Comparison of ENCODE assay signal across 11 mouse cellular contexts in the genomic region with DNA sequence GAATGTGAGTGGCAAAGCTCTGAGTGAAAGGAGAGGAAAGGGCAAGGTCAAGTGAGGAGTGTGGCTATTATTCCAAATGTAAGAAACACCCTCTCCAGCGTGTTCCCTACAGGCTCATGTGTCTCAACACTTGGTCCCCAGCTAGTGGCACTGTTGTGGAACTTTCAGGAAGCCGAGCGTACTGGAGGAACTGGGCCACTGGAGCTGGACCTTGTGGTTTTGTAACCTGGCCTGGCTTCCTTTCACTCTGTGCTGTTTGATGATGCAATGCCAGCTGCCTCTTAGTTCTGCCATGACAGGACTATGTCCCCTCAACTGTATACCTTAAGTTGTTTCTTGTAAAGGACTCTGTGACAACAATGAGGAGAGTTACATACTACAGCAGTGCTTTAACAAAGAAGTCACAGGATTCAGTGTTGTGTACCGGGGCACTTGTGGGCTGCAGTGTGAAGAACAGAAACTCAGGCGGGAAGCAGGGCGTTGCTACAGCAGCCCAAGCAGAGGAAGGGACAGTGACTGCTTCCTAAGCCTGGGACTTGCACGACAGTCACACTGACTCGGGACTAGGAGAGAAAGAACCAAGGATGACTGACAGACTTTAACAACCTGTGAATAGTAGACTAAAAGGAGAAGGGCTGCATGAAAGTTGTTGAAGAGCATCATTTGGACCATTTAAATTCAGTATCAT.
A peak's percentile ranks its signal among the peaks of the same experiment; 100 is the strongest.
DNase-seq lines count a peak whose midpoint lies in the region; ATAC-seq and TF ChIP-seq lines count a peak whose summit lies in the region.
"Had no signal": no experiment of that assay in that cellular context is flagged by ENCODE, and none has a peak within 500 bp of the region (broad histone marks: within the 10 kb centered on the region; RNA-seq: fewer than 3 reads in every experiment).

No protein-coding gene starts in this region.

- TF ChIP-seq CTCF in heart, adult 2 months (IDR thresholded peaks at IDR 0.05) = peak; percentile 47
- TF ChIP-seq CTCF in Patski (IDR thresholded peaks at IDR 0.05) = peak; percentile 9

- H3K36me3 ChIP-seq in heart, adult 2 months (ENCODE audit: control insufficient read depth, insufficient read depth, low read length) = peaks cover 11% of the 10 kb centered on the region
- no peaks in the 10 kb centered on the region; the same call in 1 of the 2 replicates for H3K36me3 ChIP-seq in heart, embryonic 11.5 days (ENCODE audit: control insufficient read depth, insufficient read depth, low read length)
- H3K36me3 ChIP-seq: neural tube, embryonic 12.5 days had no signal

- H3K4me3 ChIP-seq in heart, adult 2 months = no peak overlapping the region
- no peak overlapping the region for H3K4me3 ChIP-seq in heart, embryonic 11.5 days (ENCODE audit: low read depth, low read length)
- H3K4me3 ChIP-seq: neural tube, embryonic 12.5 days had no signal

- H3K27me3 ChIP-seq in heart, adult 2 months (ENCODE audit: control insufficient read depth, insufficient read depth, low read length) = no peaks in the 10 kb centered on the region
- H3K27me3 ChIP-seq in heart, embryonic 11.5 days (ENCODE audit: control insufficient read depth, insufficient read depth, low read length) = no peaks in the 10 kb centered on the region
- no peaks in the 10 kb centered on the region for H3K27me3 ChIP-seq in Patski
- H3K27me3 ChIP-seq: neural tube, embryonic 12.5 days had no signal

- intact Hi-C loops in heart, adult 2 months (cut with DNase I) = no loop called here

- peak overlapping the region; percentile 23 for H3K27ac ChIP-seq in heart, adult 2 months
- no peak overlapping the region for H3K27ac ChIP-seq in heart, embryonic 11.5 days (ENCODE audit: low read depth, low read length)
- H3K27ac ChIP-seq: neural tube, embryonic 12.5 days had no signal

- in situ Hi-C loops in Patski (cut with MboI; ENCODE audit: low pct_unique_long_range_greater_than_20kb) = no loop called here

- peaks cover 14% of the 10 kb centered on the region for H3K4me1 ChIP-seq in heart, adult 2 months (ENCODE audit: control insufficient read depth, insufficient read depth, low read length)
- H3K4me1 ChIP-seq in heart, embryonic 11.5 days (ENCODE audit: control insufficient read depth, insufficient read depth, low read length) = no peaks in the 10 kb centered on the region
- H3K4me1 ChIP-seq: neural tube, embryonic 12.5 days had no signal

- H3K9ac ChIP-seq in heart, adult 2 months (ENCODE audit: low read depth, low read length) = no peak overlapping the region
- H3K9ac ChIP-seq in heart, embryonic 11.5 days (ENCODE audit: low read depth, low read length) = no peak overlapping the region
- H3K9ac ChIP-seq: neural tube, embryonic 12.5 days had no signal

- H3K79me2 ChIP-seq in heart, adult 2 months (replicated peaks; ENCODE audit: control insufficient read depth, insufficient read depth, low read length) = peaks cover 1% of the 10 kb centered on the region; the same call in 1 of the 2 replicates

- no peak for ATAC-seq in heart, embryonic 11.5 days (replicated peaks; ENCODE audit: insufficient number of reproducible peaks, low FRiP score, low TSS enrichment)
- ATAC-seq in Patski = peak; percentile 66
- ATAC-seq in megakaryocyte, adult 5-6 weeks (ENCODE audit: poor library complexity, severe bottlenecking) = peak; percentile 95

- TF ChIP-seq EP300 in heart, adult 2 months (IDR thresholded peaks at IDR 0.05; ENCODE audit: insufficient read depth, low read depth, low read length) = peak; percentile 88

- DNase-seq in heart, adult 2 months = peak in 1 of 2 experiments; percentile 49
- peak; percentile 7 for DNase-seq in Patski (ENCODE audit: low read depth, low spot score)
- peak; percentile 38 for DNase-seq in gonadal fat pad, adult 2 months (ENCODE audit: low read depth)
- DNase-seq in ovary, postnatal 10 days (ENCODE audit: low spot score) = no peak
- DNase-seq in urinary bladder, postnatal 4 days (ENCODE audit: low spot score in 2 of 2) = no peak
- DNase-seq in kidney, adult 8-10 months = no peak
- DNase-seq: heart, postnatal 10 days; kidney, postnatal 14 days had no signal

- no peaks in the 10 kb centered on the region for H3K9me3 ChIP-seq in heart, embryonic 11.5 days (replicated peaks; ENCODE audit: control insufficient read depth, low read length)
- H3K9me3 ChIP-seq: neural tube, embryonic 12.5 days had no signal

- TF ChIP-seq POLR2A in heart, adult 2 months (IDR thresholded peaks at IDR 0.05; ENCODE audit: insufficient read depth, low read depth, low read length) = no peak

- WGBS in heart, adult 2 months = 45% methylated on average over 8 of the region's 8 CpGs
- 80% methylated on average over 8 of the region's 8 CpGs for WGBS in heart, embryonic 11.5 days (ENCODE audit: insufficient replicate concordance)

- POLR2A ChIA-PET in Patski (lab: Charles Lee) = no interaction called here

- H3K4me2 ChIP-seq in heart, embryonic 11.5 days = no peak overlapping the region
- H3K4me2 ChIP-seq: neural tube, embryonic 12.5 days had no signal

- CTCF ChIA-PET in Patski (lab: Charles Lee) = interaction anchor here (1.3 kb wide), 1 partner anchor 40 kb away, joined by 3 read pairs; no protein-coding TSS in a partner anchor

Comparison
In these comparisons a context has a peak if more than half of its experiments do, and no peak if none do; other contexts are left out.
1. DNase-seq: peak in Patski (single experiment) and gonadal fat pad, adult 2 months (single experiment); none in ovary, postnatal 10 days (single experiment), urinary bladder, postnatal 4 days (0 of 2) and kidney, adult 8-10 months (0 of 2).